Comparison of ENCODE assay signal across 8 mouse cellular contexts in the genomic region with DNA sequence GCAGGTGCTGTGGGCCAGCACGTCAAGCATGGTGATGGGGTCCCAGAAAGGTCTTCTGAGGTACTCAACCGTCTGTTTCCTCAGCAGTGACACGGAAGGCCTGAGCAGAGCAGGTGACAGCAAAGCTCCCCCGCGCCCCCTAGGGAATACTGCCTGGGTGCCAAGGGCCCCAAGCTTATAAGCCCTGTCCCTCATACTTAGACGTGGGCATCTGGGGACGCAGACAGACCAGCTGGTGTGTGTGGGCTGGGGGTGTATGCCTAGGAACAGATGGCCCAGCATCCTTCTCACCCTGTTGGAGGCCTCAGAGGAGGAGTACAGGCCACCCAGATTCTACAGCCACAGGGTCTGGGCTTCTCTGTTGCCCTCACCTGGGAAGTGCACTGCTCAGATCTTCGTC.
DNase-seq lines count a peak whose midpoint lies in the region; ATAC-seq and TF ChIP-seq lines count a peak whose summit lies in the region.

No protein-coding gene starts in this region.

- H3K27ac ChIP-seq in lung, postnatal 0 days (ENCODE audit: low read length): 0 out of 2 replicates have a peak overlapping the region, but pooled peaks have one; percentile 3
- H3K27ac ChIP-seq in forebrain, embryonic 16.5 days (ENCODE audit: low read length): peak overlapping the region; percentile 54
- H3K27ac ChIP-seq in heart, embryonic 11.5 days (ENCODE audit: low read depth, low read length): no peak overlapping the region

- no peaks in the 10 kb centered on the region for H3K9me3 ChIP-seq in lung, postnatal 0 days (ENCODE audit: low read length)
- no peaks in the 10 kb centered on the region for H3K9me3 ChIP-seq in forebrain, embryonic 16.5 days (ENCODE audit: control insufficient read depth, low read length)
- H3K9me3 ChIP-seq in heart, embryonic 11.5 days (replicated peaks; ENCODE audit: control insufficient read depth, low read length): no peaks in the 10 kb centered on the region

- WGBS in lung, postnatal 0 days: 73% methylated on average over 8 of the region's 8 CpGs
- 60% methylated on average over 8 of the region's 8 CpGs for WGBS in forebrain, embryonic 16.5 days
- WGBS in heart, embryonic 11.5 days (ENCODE audit: insufficient replicate concordance): 86% methylated on average over 8 of the region's 8 CpGs

- 0 out of 2 replicates have a peak, but pooled peaks have one; percentile 6 for TF ChIP-seq CTCF in lung, postnatal 0 days (IDR thresholded peaks at IDR 0.05)

- no peaks in the 10 kb centered on the region for H3K36me3 ChIP-seq in lung, postnatal 0 days (ENCODE audit: insufficient read depth, low read length)
- no peaks in the 10 kb centered on the region for H3K36me3 ChIP-seq in forebrain, embryonic 16.5 days (ENCODE audit: control insufficient read depth, insufficient read depth)
- H3K36me3 ChIP-seq in heart, embryonic 11.5 days (ENCODE audit: control insufficient read depth, insufficient read depth, low read length): no peaks in the 10 kb centered on the region; the same call in 1 of the 2 replicates

- no peak overlapping the region for H3K4me3 ChIP-seq in lung, postnatal 0 days (ENCODE audit: low read depth, low read length)
- no peak overlapping the region for H3K4me3 ChIP-seq in forebrain, embryonic 16.5 days (replicated peaks; ENCODE audit: low read length)
- H3K4me3 ChIP-seq in heart, embryonic 11.5 days (ENCODE audit: low read depth, low read length): no peak overlapping the region

- H3K4me2 ChIP-seq in lung, postnatal 0 days (replicated peaks; ENCODE audit: low read depth, low read length): no peak overlapping the region
- H3K4me2 ChIP-seq in forebrain, embryonic 16.5 days (ENCODE audit: low read length): no peak overlapping the region
- H3K4me2 ChIP-seq in heart, embryonic 11.5 days: no peak overlapping the region

- DNase-seq in adrenal gland, postnatal 10 days: peak; percentile 34
- DNase-seq in adrenal gland, postnatal 25 days: no peak
- no peak for DNase-seq in lung, postnatal 0 days (ENCODE audit: low spot score)
- DNase-seq in lung, postnatal 14 days: no peak
- peak; percentile 59 to 68 for DNase-seq in right cerebral cortex, postnatal 36 days (ENCODE audit: low spot score in 2 of 2)
- DNase-seq in adrenal gland, adult 2 months: no peak

- H3K4me1 ChIP-seq in lung, postnatal 0 days (ENCODE audit: insufficient read depth, low read depth, low read length): peaks cover 10% of the 10 kb centered on the region; the same call in 1 of the 2 replicates
- peaks cover 34% of the 10 kb centered on the region for H3K4me1 ChIP-seq in forebrain, embryonic 16.5 days (replicated peaks; ENCODE audit: control insufficient read depth, insufficient read depth, low read length)
- H3K4me1 ChIP-seq in heart, embryonic 11.5 days (ENCODE audit: control insufficient read depth, insufficient read depth, low read length): peaks cover 19% of the 10 kb centered on the region

- no peak overlapping the region for H3K9ac ChIP-seq in lung, postnatal 0 days (replicated peaks; ENCODE audit: low read depth)
- no peak overlapping the region for H3K9ac ChIP-seq in forebrain, embryonic 16.5 days (replicated peaks; ENCODE audit: low read depth, low read length)
- no peak overlapping the region for H3K9ac ChIP-seq in heart, embryonic 11.5 days (ENCODE audit: low read depth, low read length)

- no peak for ATAC-seq in lung, postnatal 0 days
- ATAC-seq in forebrain, embryonic 16.5 days: peak; percentile 57
- ATAC-seq in heart, embryonic 11.5 days (replicated peaks; ENCODE audit: insufficient number of reproducible peaks, low FRiP score, low TSS enrichment): no peak

- no peak for TF ChIP-seq EP300 in lung, postnatal 0 days (IDR thresholded peaks at IDR 0.05)

- H3K27me3 ChIP-seq in lung, postnatal 0 days (replicated peaks; ENCODE audit: insufficient read depth, low read length): no peaks in the 10 kb centered on the region
- H3K27me3 ChIP-seq in forebrain, embryonic 16.5 days (replicated peaks; ENCODE audit: control insufficient read depth, insufficient read depth, low read length): no peaks in the 10 kb centered on the region
- no peaks in the 10 kb centered on the region for H3K27me3 ChIP-seq in heart, embryonic 11.5 days (ENCODE audit: control insufficient read depth, insufficient read depth, low read length)

Comparison
In these comparisons a context has a peak if more than half of its experiments do, and no peak if none do; other contexts are left out.
1. DNase-seq: peak in adrenal gland, postnatal 10 days (single experiment) and right cerebral cortex, postnatal 36 days (2 of 2); none in adrenal gland, postnatal 25 days (single experiment), lung, postnatal 0 days (single experiment), lung, postnatal 14 days (single experiment) and adrenal gland, adult 2 months (single experiment).